Mouse (Mus musculus) kidney, postnatal 25 days (tissue): Measurements from ENCODE around the gene Gal3st2b.
"Not testable (repeated sequence)": the region's sequence is repeated elsewhere in the genome, so short reads cannot be mapped to it uniquely, and the experiment has no call there.

Experiments
- DNase-seq, 2 experiments: peaks; one replicate each; pipeline ENCODE4 v3.0.0; 2021; ENCODE audit warnings: mixed read lengths in 2 of 2

The Gal3st2b gene

GRCm38 (mm10) chr1:93980932-93981331 lies 62.8 kb downstream of the Gal3st2b start:
- not testable (repeated sequence) for DNase-seq

DNA sequence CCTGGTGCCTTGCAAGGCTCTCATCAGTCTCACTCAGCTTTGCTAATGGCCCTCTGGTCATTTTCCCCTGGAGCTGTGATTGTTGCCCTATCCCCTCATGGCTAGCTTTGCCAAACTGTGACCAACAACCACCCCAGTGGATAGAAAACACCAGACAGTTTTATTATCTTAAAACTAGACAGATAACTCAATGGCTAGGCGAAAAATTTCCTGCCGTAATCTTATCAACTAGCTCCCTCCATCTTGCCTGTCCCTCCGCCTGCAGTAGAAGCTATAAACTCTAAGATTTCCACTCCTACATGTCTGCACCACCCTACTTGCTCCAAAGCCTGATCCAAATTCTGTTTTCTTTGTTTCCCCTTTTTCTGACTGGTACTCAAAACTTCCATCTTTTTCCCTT lies 68.1 kb downstream of the Gal3st2b start:
- no peak for DNase-seq

GRCm38 (mm10) chr1:93988786-93989185 lies 70.7 kb downstream of the Gal3st2b start:
- DNase-seq, result no peak

GRCm38 (mm10) chr1:93990209-93990608 lies 72.1 kb downstream of the Gal3st2b start, which contains the start of gene Gal3st2c:
TSS of gene Gal3st2c (plus strand) at chr1:93990509.
- not testable (repeated sequence) for DNase-seq

DNA sequence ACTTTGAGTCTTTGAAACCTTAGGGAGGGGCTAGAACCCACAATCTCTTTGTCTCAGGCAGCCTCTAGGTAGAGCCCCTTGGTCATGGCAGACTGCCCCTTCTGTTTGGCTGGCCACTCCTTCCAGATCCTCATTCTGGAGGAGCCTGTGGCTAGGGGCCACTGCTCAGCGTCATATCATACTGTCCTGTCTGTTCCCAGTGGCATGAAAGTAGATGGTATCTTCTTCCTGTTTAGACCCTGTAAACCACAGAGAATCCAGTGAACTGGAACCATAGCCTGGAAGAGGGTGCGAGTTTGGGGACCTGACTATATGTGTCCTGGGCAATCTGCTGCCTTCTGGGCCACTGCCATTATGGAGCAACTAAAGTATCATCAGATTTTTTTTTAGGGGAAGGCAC lies 73.0 kb downstream of the Gal3st2b start:
- not testable (repeated sequence) for DNase-seq

- not testable (repeated sequence) for DNase-seq
Measured at GRCm38 (mm10) chr1:93991491-93991890, 73.4 kb downstream of the Gal3st2b start.
